Mouse (Mus musculus) hindbrain, embryonic 15.5 days (tissue): ENCODE results near the gene Fam228a. TPM values are rescaled to one million over a fixed set of nuclear protein-coding genes. Genes with fewer than 3 reads are reported as not detected.
"Not testable (repeated sequence)": the region's sequence is repeated elsewhere in the genome, so short reads cannot be mapped to it uniquely, and the experiment has no call there.

Source experiments
- ATAC-seq: fragments of 200-750 bp; cut with Nextera tagmentation; 2 replicates; pipeline ENCODE4 v1.8.0; 2017; ENCODE audit warnings: low read depth, moderate number of reproducible peaks, moderate TSS enrichment; ENCODE audit not compliant: low FRiP score
- H3K27ac ChIP-seq: fragments of 300-500 bp; sonication (generic); replicated peaks from 2 replicates; pipeline ENCODE4 v1.5.1; 2015; ENCODE audit warnings: mild to moderate bottlenecking, inconsistent platforms
- H3K27me3 ChIP-seq: fragments of 300-500 bp; sonication (generic); 2 replicates; pipeline ENCODE4 v1.6.1; 2015; ENCODE audit warnings: control low read depth, inconsistent platforms
- H3K36me3 ChIP-seq: fragments of 300-500 bp; sonication (generic); 2 replicates; pipeline ENCODE4 v1.6.1; 2015; ENCODE audit warnings: control low read depth, inconsistent platforms
- H3K4me1 ChIP-seq: fragments of 300-500 bp; sonication (generic); replicated peaks from 2 replicates; pipeline ENCODE4 v1.6.1; 2015; ENCODE audit warnings: control low read depth, inconsistent platforms
- H3K4me2 ChIP-seq: fragments of 300-500 bp; sonication (generic); 2 replicates; pipeline ENCODE4 v1.6.1; 2015; ENCODE audit warnings: moderate library complexity, mild to moderate bottlenecking, inconsistent platforms
- H3K4me3 ChIP-seq: fragments of 300-500 bp; sonication (generic); 2 replicates; pipeline ENCODE4 v1.5.1; 2015; ENCODE audit warnings: mild to moderate bottlenecking, inconsistent platforms
- H3K9ac ChIP-seq: fragments of 300-500 bp; sonication (generic); 2 replicates; pipeline ENCODE4 v1.6.1; 2015; ENCODE audit warnings: inconsistent platforms
- H3K9me3 ChIP-seq: fragments of 300-500 bp; sonication (generic); 2 replicates; pipeline ENCODE4 v1.6.1; 2016; ENCODE audit warnings: control low read depth, inconsistent platforms
- WGBS: fragments of 180-500 bp; shearing (Covaris S2); methylation state at CpG from one replicate; pipeline ENCODE4 v1.1.7; 2015; 5-methylcytosine and 5-hydroxymethylcytosine counted together
- polyA plus RNA-seq: library from polyadenylated mRNA; unstranded; fragments of >200 nt; fragmentation: Nextera tagmentation; extraction: Ambion mirVana; gene quantifications from 2 replicates; pipeline ENCODE4 v1.2.1, GENCODE M21; 2015

The Fam228a gene
- polyA plus RNA-seq, 1 experiment from 2014 or later: 0.91 TPM

DNA sequence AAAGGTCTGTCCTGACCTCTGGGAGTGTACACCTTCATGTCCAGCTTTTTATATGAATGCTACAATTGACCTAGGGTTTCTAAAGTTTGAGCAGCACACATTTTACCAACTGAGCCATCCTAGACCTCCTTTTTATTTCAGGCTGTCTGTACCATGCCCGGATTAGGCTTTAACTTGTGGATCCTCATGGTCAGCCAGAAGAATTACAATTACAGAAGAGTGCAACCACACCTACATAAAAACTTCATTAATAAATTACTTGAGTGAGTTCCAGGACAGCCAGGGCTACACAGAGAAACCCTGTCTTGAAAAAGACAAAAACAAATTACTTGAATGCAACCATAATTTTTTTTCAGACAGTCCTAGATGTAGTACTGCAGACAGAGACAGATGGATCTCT lies 18.8 kb upstream of the Fam228a start:
- no peak overlapping the region for H3K4me3 ChIP-seq
- no peak overlapping the region for H3K9ac ChIP-seq
- no peaks in the 10 kb centered on the region for H3K4me1 ChIP-seq
- ATAC-seq: no peak
- no peak overlapping the region for H3K4me2 ChIP-seq
- no peak overlapping the region for H3K27ac ChIP-seq
- no peaks in the 10 kb centered on the region for H3K27me3 ChIP-seq
- H3K36me3 ChIP-seq: no peaks in the 10 kb centered on the region
- H3K9me3 ChIP-seq: no peaks in the 10 kb centered on the region
- 86% methylated on average over 1 of the region's 1 CpGs for WGBS

DNA sequence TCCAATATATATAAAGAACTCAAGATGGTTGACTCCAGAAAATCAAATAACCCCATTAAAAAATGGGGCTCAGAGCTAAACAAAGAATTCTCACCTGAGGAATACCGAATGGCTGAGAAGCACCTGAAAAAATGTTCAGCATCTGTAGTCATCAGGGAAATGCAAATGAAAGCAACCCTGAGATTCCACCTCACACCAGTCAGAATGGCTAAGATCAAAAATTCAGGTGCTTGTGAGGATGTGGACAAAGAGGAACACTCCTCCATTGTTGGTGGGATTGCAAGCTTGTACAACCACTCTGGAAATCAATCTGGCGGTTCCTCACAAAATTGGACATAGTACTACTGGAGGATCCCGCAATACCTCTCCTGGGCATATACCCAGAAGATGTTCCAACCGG lies 16.2 kb upstream of the Fam228a start:
- H3K4me3 ChIP-seq, H3K4me2 ChIP-seq, H3K9me3 ChIP-seq, H3K27ac ChIP-seq, H3K36me3 ChIP-seq, H3K9ac ChIP-seq, ATAC-seq, H3K27me3 ChIP-seq, H3K4me1 ChIP-seq: not testable (repeated sequence)
- WGBS: 96% methylated on average over 4 of the region's 4 CpGs

- H3K27ac ChIP-seq: no peak overlapping the region
- H3K27me3 ChIP-seq: no peaks in the 10 kb centered on the region
- no peak overlapping the region for H3K4me3 ChIP-seq
- H3K9me3 ChIP-seq: no peaks in the 10 kb centered on the region
- WGBS: 91% methylated on average over 10 of the region's 10 CpGs
- H3K36me3 ChIP-seq: no peaks in the 10 kb centered on the region
- no peak overlapping the region for H3K9ac ChIP-seq
- H3K4me1 ChIP-seq: no peaks in the 10 kb centered on the region
- no peak overlapping the region for H3K4me2 ChIP-seq
- no peak for ATAC-seq
These were observed 6.3 kb upstream of the Fam228a start for GRCm38 (mm10) chr12:4744486-4744885.

- Histone ChIP-seq H3K9me3 (no peaks in the 10 kb centered on the region), H3K4me1 (no peaks in the 10 kb centered on the region), H3K27me3 (no peaks in the 10 kb centered on the region), H3K4me3 (no peak overlapping the region), H3K27ac (no peak overlapping the region), H3K9ac (no peak overlapping the region), H3K36me3 (no peaks in the 10 kb centered on the region), H3K4me2 (no peak overlapping the region)
- ATAC-seq: no peak
- 94% methylated on average over 3 of the region's 3 CpGs for WGBS
These were observed 4.0 kb upstream of the Fam228a start for GRCm38 (mm10) chr12:4742183-4742582.

- WGBS: 73% methylated on average over 7 of the region's 7 CpGs
- H3K36me3 ChIP-seq: no peaks in the 10 kb centered on the region
- H3K4me2 ChIP-seq: no peak overlapping the region
- H3K4me3 ChIP-seq: no peak overlapping the region
- H3K27ac ChIP-seq: no peak overlapping the region
- no peak overlapping the region for H3K9ac ChIP-seq
- no peak for ATAC-seq
- no peaks in the 10 kb centered on the region for H3K9me3 ChIP-seq
- no peaks in the 10 kb centered on the region for H3K4me1 ChIP-seq
- H3K27me3 ChIP-seq: no peaks in the 10 kb centered on the region
These were observed 2.6 kb upstream of the Fam228a start for GRCm38 (mm10) chr12:4740823-4741222.

GRCm38 (mm10) chr12:4732332-4732731 lies 5.9 kb downstream of the Fam228a start:
- Histone ChIP-seq H3K9ac (no peak overlapping the region), H3K4me3 (no peak overlapping the region), H3K27me3 (no peaks in the 10 kb centered on the region), H3K4me1 (no peaks in the 10 kb centered on the region), H3K4me2 (no peak overlapping the region), H3K27ac (no peak overlapping the region), H3K9me3 (no peaks in the 10 kb centered on the region), H3K36me3 (no peaks in the 10 kb centered on the region)
- WGBS: 72% methylated on average over 4 of the region's 4 CpGs
- ATAC-seq: no peak

- no peak for ATAC-seq
- Histone ChIP-seq H3K9me3 (no peaks in the 10 kb centered on the region), H3K36me3 (no peaks in the 10 kb centered on the region), H3K27me3 (no peaks in the 10 kb centered on the region), H3K4me2 (no peak overlapping the region), H3K27ac (no peak overlapping the region), H3K4me1 (no peaks in the 10 kb centered on the region), H3K4me3 (no peak overlapping the region), H3K9ac (no peak overlapping the region)
- WGBS: 69% methylated on average over 4 of the region's 4 CpGs
These were observed 6.6 kb downstream of the Fam228a start for GRCm38 (mm10) chr12:4731629-4732028.

DNA sequence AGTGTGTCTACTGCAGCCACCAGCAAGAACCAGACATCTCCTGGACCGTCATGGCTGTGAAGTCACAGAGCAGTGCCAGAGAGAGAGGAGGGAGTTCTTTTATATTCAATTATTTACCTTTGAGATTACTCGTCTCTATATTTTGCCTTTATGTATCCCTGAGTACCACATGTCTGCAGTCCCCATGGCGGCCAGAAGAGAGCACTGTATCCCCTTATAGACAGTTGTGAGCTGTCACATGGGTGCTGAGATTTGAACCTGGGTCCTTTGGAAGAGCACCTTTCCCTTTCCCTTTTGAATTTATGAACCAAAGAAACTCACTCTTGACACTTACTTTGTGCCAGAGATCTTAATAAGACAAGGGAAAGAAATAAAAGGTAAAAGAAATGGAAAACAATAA lies 9.1 kb downstream of the Fam228a start:
- Histone ChIP-seq H3K27me3 (no peaks in the 10 kb centered on the region), H3K4me2 (no peak overlapping the region), H3K4me1 (no peaks in the 10 kb centered on the region), H3K36me3 (no peaks in the 10 kb centered on the region), H3K9me3 (no peaks in the 10 kb centered on the region), H3K4me3 (no peak overlapping the region), H3K9ac (no peak overlapping the region), H3K27ac (no peak overlapping the region)
- 89% methylated on average over 3 of the region's 3 CpGs for WGBS
- ATAC-seq: no peak

- no peaks in the 10 kb centered on the region for H3K36me3 ChIP-seq
- no peak overlapping the region for H3K9ac ChIP-seq
- H3K27ac ChIP-seq: no peak overlapping the region
- 0 out of 2 replicates have a peak, but pooled peaks cover 3% of the 10 kb centered on the region for H3K4me1 ChIP-seq
- H3K27me3 ChIP-seq: no peaks in the 10 kb centered on the region
- no peaks in the 10 kb centered on the region for H3K9me3 ChIP-seq
- H3K4me2 ChIP-seq: no peak overlapping the region
- H3K4me3 ChIP-seq: no peak overlapping the region
- ATAC-seq: no peak
- 81% methylated on average over 17 of the region's 17 CpGs for WGBS
These were observed 18.2 kb downstream of the Fam228a start for GRCm38 (mm10) chr12:4719762-4720754.

DNA sequence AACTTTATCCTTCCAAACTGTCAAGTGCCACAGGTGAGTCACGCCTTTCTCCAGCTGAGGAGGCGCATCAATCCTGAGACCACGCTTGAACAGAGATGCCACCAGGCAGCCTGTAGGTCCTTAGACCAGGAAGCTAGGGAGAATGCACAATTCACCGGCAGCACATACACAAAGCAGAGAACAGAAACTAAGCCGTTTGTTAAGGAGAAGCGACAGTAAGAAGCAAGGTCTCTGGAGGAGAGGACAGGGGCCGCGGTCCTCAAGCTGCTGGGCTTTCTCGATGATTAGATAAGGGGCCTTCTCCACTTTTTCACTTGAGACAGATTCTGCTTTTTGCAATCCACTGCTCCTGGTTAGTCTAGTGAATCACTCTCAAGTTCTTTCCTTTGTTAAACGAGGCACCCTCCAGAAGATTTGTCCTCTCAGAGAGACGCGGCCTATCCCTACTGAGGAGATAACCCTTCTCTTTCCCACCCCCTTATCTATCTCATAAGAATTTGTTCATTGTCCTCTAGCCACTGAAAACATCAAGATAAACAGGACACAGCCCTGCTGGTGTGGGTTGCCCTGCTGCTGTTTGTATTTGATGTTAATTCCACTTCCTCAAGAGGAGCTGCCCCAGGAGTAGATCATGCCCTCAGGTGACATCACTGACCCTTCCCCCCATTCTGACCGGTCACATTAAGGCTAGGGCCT lies 19.0 kb downstream of the Fam228a start:
- no peak overlapping the region for H3K9ac ChIP-seq
- H3K4me2 ChIP-seq: no peak overlapping the region
- no peaks in the 10 kb centered on the region for H3K36me3 ChIP-seq
- no peaks in the 10 kb centered on the region for H3K27me3 ChIP-seq
- no peak overlapping the region for H3K4me3 ChIP-seq
- ATAC-seq: no peak
- WGBS: 85% methylated on average over 13 of the region's 13 CpGs
- H3K9me3 ChIP-seq: no peaks in the 10 kb centered on the region
- H3K27ac ChIP-seq: no peak overlapping the region
- 0 out of 2 replicates have a peak, but pooled peaks cover 3% of the 10 kb centered on the region for H3K4me1 ChIP-seq

GRCm38 (mm10) chr12:4717417-4717816 lies 20.8 kb downstream of the Fam228a start:
- H3K4me1 ChIP-seq: 0 out of 2 replicates have a peak, but pooled peaks cover 3% of the 10 kb centered on the region
- H3K9ac ChIP-seq: no peak overlapping the region
- peaks cover 10% of the 10 kb centered on the region; the same call in 1 of the 2 replicates for H3K36me3 ChIP-seq
- 7% methylated on average over 7 of the region's 7 CpGs for WGBS
- H3K4me2 ChIP-seq: no peak overlapping the region
- no peaks in the 10 kb centered on the region for H3K9me3 ChIP-seq
- no peak overlapping the region for H3K4me3 ChIP-seq
- ATAC-seq: peak; percentile 59; the same call in 1 of the 2 replicates
- no peak overlapping the region for H3K27ac ChIP-seq
- no peaks in the 10 kb centered on the region for H3K27me3 ChIP-seq

GRCm38 (mm10) chr12:4715606-4716005 lies 22.6 kb downstream of the Fam228a start:
- no peak overlapping the region for H3K9ac ChIP-seq
- H3K4me1 ChIP-seq: 0 out of 2 replicates have a peak, but pooled peaks cover 3% of the 10 kb centered on the region
- no peaks in the 10 kb centered on the region for H3K27me3 ChIP-seq
- no peak for ATAC-seq
- no peak overlapping the region for H3K4me2 ChIP-seq
- H3K9me3 ChIP-seq: no peaks in the 10 kb centered on the region
- H3K4me3 ChIP-seq: no peak overlapping the region
- no peak overlapping the region for H3K27ac ChIP-seq
- peaks cover 15% of the 10 kb centered on the region; the same call in 1 of the 2 replicates for H3K36me3 ChIP-seq
- 86% methylated on average over 10 of the region's 10 CpGs for WGBS
